Mouse (Mus musculus): Measurements from ENCODE around the gene Dhx8. TPM values are rescaled to one million over a fixed set of nuclear protein-coding genes. Genes with fewer than 3 reads are reported as not detected.

Gene Dhx8
- polyA plus RNA-seq, 1 experiment from 2014 or later = 34.3 TPM

DNA sequence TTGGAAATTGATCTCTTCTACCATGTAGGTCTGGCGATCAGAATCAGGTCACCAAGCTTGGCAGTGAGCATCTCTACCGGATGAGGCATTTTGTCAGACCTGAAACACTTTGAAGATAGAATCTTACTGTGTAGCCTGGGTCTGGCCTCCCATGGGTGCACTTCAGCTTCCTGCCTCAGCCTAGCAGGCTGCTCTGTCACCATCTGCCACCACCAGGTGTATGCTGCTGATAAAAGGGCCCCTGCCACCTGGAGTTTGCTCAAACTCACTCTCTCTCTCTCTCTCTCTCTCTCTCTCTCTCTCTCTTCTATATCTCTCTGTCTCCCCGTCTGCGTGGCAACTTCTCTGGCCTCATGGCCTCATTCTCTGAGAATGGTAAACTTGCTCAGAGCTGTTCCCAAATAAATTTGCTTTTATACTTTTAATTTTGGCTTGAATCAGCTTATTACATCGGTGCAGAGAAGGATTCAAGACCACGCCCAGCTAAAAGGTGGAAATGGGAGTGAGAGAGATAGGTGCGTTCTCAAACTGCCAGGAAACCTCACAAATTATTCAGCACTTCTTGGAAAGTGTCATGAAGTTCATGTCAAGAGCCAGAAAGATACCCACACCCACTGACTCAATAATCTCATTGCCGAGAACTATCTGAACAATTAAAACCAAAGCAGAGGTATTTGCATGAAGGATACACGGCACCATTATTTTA, 35.4 kb upstream of the Dhx8 start:
- Histone ChIP-seq H3K4me3 (ENCODE audit: low read depth, low read length) (no peak overlapping the region), H3K4me2 (no peak overlapping the region), H3K9me3 (ENCODE audit: low read depth, low read length) (no peaks in the 10 kb centered on the region), H3K9ac (no peak overlapping the region), H3K4me1 (ENCODE audit: insufficient read depth) (peaks cover 18% of the 10 kb centered on the region), H3K36me3 (ENCODE audit: insufficient read depth) (no peaks in the 10 kb centered on the region), H3K27me3 (ENCODE audit: insufficient read depth, low read length) (no peaks in the 10 kb centered on the region), H3K27ac (ENCODE audit: low read depth) (peak overlapping the region; percentile 51; the same call in 1 of the 2 replicates)
- ATAC-seq (ENCODE audit: insufficient read depth) (no peak), DNase-seq (no peak)
- 86% methylated on average over 9 of the region's 9 CpGs for WGBS
- no peak for TF ChIP-seq CTCF (IDR thresholded peaks at IDR 0.05; ENCODE audit: low read depth)

- ATAC-seq (ENCODE audit: insufficient read depth) = no peak
- no peaks in the 10 kb centered on the region for H3K27me3 ChIP-seq (ENCODE audit: insufficient read depth, low read length)
- no peak overlapping the region for H3K9ac ChIP-seq
These were observed 34.6 kb upstream of the Dhx8 start for GRCm38 (mm10) chr11:101698114-101698513.

DNA sequence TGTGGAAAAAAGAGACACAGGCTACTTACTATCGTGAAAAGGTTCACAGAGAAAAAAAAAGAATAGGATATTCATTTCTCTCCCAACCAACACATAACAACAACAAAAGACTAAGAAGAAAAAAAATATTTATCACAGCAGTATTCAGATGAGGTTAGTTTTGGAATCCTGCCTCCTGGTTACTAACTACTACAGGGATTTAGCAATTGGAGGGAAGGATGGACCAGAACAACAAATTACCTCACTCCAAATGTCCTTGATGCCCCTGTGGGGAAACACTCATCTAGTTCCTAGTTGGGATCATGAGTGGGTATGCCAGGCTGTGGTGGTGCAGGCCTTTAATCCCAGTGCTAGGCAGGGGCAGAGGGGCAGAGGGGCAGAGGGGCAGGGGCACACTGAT, 33.2 kb upstream of the Dhx8 start:
- DNase-seq (no peak), ATAC-seq (ENCODE audit: insufficient read depth) (no peak)
- Histone ChIP-seq H3K4me3 (ENCODE audit: low read depth, low read length) (no peak overlapping the region), H3K9me3 (ENCODE audit: low read depth, low read length) (no peaks in the 10 kb centered on the region), H3K36me3 (ENCODE audit: insufficient read depth) (no peaks in the 10 kb centered on the region), H3K27me3 (ENCODE audit: insufficient read depth, low read length) (no peaks in the 10 kb centered on the region), H3K27ac (ENCODE audit: low read depth) (no peak overlapping the region), H3K9ac (no peak overlapping the region), H3K4me1 (ENCODE audit: insufficient read depth) (peaks cover 18% of the 10 kb centered on the region), H3K4me2 (no peak overlapping the region)
- TF ChIP-seq CTCF (IDR thresholded peaks at IDR 0.05; ENCODE audit: low read depth) = no peak
- 84% methylated on average over 1 of the region's 1 CpGs for WGBS

More at GRCm38 (mm10) chr11:101698114-101698513, 34.6 kb upstream of the Dhx8 start:
- H3K27ac ChIP-seq (ENCODE audit: low read depth) = no peak overlapping the region
- H3K4me2 ChIP-seq = no peak overlapping the region
- H3K36me3 ChIP-seq (ENCODE audit: insufficient read depth) = no peaks in the 10 kb centered on the region
- no peak for DNase-seq
- H3K9me3 ChIP-seq (ENCODE audit: low read depth, low read length) = no peaks in the 10 kb centered on the region
- H3K4me3 ChIP-seq (ENCODE audit: low read depth, low read length) = no peak overlapping the region
- peak; percentile 11; the same call in 1 of the 2 replicates for TF ChIP-seq CTCF (IDR thresholded peaks at IDR 0.05; ENCODE audit: low read depth)
- H3K4me1 ChIP-seq (ENCODE audit: insufficient read depth) = peaks cover 18% of the 10 kb centered on the region

DNA sequence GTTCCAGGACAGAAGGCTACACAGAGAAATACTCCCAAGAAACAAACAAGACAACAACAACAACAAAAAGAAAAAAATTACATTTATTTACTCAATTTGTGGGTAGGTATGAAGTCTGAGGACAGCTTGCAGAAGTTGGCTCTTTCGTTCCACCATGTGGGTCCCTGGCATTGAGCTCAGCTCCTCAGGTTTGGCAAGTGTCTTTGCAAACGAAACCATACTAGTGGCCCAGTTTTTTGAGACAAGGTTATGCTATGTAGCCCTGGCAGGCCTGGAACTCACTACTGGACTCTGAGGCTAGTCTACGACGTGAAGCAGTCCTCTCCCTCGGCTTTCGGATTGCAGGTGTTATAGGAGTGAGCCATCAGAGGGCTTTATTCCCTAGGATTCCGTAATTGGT, 32.7 kb upstream of the Dhx8 start:
- DNase-seq (no peak), ATAC-seq (ENCODE audit: insufficient read depth) (no peak)
- Histone ChIP-seq H3K4me2 (no peak overlapping the region; the same call in 1 of the 2 replicates), H3K27ac (ENCODE audit: low read depth) (no peak overlapping the region), H3K36me3 (ENCODE audit: insufficient read depth) (no peaks in the 10 kb centered on the region), H3K9me3 (ENCODE audit: low read depth, low read length) (no peaks in the 10 kb centered on the region), H3K9ac (no peak overlapping the region), H3K4me3 (ENCODE audit: low read depth, low read length) (no peak overlapping the region), H3K4me1 (ENCODE audit: insufficient read depth) (peaks cover 18% of the 10 kb centered on the region), H3K27me3 (ENCODE audit: insufficient read depth, low read length) (no peaks in the 10 kb centered on the region)
- no peak for TF ChIP-seq CTCF (IDR thresholded peaks at IDR 0.05; ENCODE audit: low read depth)
- WGBS = 45% methylated on average over 7 of the region's 7 CpGs

- ATAC-seq (ENCODE audit: insufficient read depth) (peak; percentile 35; the same call in 1 of the 2 replicates), DNase-seq (peak; percentile 49)
- no peak overlapping the region for H3K4me3 ChIP-seq (ENCODE audit: low read depth, low read length)
- TF ChIP-seq CTCF (IDR thresholded peaks at IDR 0.05; ENCODE audit: low read depth) = no peak
- no peaks in the 10 kb centered on the region for H3K27me3 ChIP-seq (ENCODE audit: insufficient read depth, low read length)
- H3K9ac ChIP-seq = 0 out of 2 replicates have a peak overlapping the region, but pooled peaks have one; percentile 1
- H3K27ac ChIP-seq (ENCODE audit: low read depth) = no peak overlapping the region
- peak overlapping the region; percentile 23 for H3K4me2 ChIP-seq
- H3K9me3 ChIP-seq (ENCODE audit: low read depth, low read length) = no peaks in the 10 kb centered on the region
- peaks cover 18% of the 10 kb centered on the region for H3K4me1 ChIP-seq (ENCODE audit: insufficient read depth)
- 7% methylated on average over 12 of the region's 12 CpGs for WGBS
- no peaks in the 10 kb centered on the region for H3K36me3 ChIP-seq (ENCODE audit: insufficient read depth)
These were observed 32.3 kb upstream of the Dhx8 start for GRCm38 (mm10) chr11:101700446-101700845.

- no peaks in the 10 kb centered on the region for H3K9me3 ChIP-seq (ENCODE audit: low read depth, low read length)
- no peak for ATAC-seq (ENCODE audit: insufficient read depth)
- no peak overlapping the region for H3K4me3 ChIP-seq (ENCODE audit: low read depth, low read length)
- TF ChIP-seq CTCF (IDR thresholded peaks at IDR 0.05; ENCODE audit: low read depth) = no peak
- no peaks in the 10 kb centered on the region for H3K36me3 ChIP-seq (ENCODE audit: insufficient read depth)
- no peaks in the 10 kb centered on the region for H3K27me3 ChIP-seq (ENCODE audit: insufficient read depth, low read length)
- 37% methylated on average over 5 of the region's 5 CpGs for WGBS
- DNase-seq = no peak
- no peak overlapping the region for H3K4me2 ChIP-seq
- H3K27ac ChIP-seq (ENCODE audit: low read depth) = no peak overlapping the region
- no peak overlapping the region for H3K9ac ChIP-seq
- H3K4me1 ChIP-seq (ENCODE audit: insufficient read depth) = peaks cover 8% of the 10 kb centered on the region
These were observed 28.6 kb upstream of the Dhx8 start for GRCm38 (mm10) chr11:101704081-101704480.

GRCm38 (mm10) chr11:101706764-101707448, 25.8 kb upstream of the Dhx8 start:
- Histone ChIP-seq H3K4me2 (no peak overlapping the region), H3K9ac (no peak overlapping the region), H3K4me1 (ENCODE audit: insufficient read depth) (no peaks in the 10 kb centered on the region), H3K9me3 (ENCODE audit: low read depth, low read length) (no peaks in the 10 kb centered on the region), H3K27me3 (ENCODE audit: insufficient read depth, low read length) (no peaks in the 10 kb centered on the region), H3K36me3 (ENCODE audit: insufficient read depth) (no peaks in the 10 kb centered on the region), H3K27ac (ENCODE audit: low read depth) (no peak overlapping the region), H3K4me3 (ENCODE audit: low read depth, low read length) (no peak overlapping the region)
- no peak for TF ChIP-seq CTCF (IDR thresholded peaks at IDR 0.05; ENCODE audit: low read depth)
- ATAC-seq (ENCODE audit: insufficient read depth) (no peak), DNase-seq (no peak)
- WGBS = 79% methylated on average over 10 of the region's 10 CpGs

Data from lung, embryonic 14.5 days (tissue).